Mouse (Mus musculus): Measurements from ENCODE around the gene Srf.

GRCm38 (mm10) chr17:46590439-46590838 is 34.5 kb upstream of the Srf start:
- TF ChIP-seq CTCF (IDR thresholded peaks at IDR 0.05; ENCODE audit: low read depth): no peak
- no peak for TF ChIP-seq EP300 (IDR thresholded peaks at IDR 0.05; ENCODE audit: low read depth)

All from liver, postnatal 0 days (tissue).